Mouse (Mus musculus) bone marrow, adult 2 months (tissue): ENCODE results near the gene Cadm2.

ENCODE experiments used
- CTCF ChIP-seq: fragments of 200-500 bp; IDR thresholded peaks from 2 replicates; pipeline ENCODE4 v1.5.1; 2011; ENCODE audit warnings: low read length, control low read depth; ENCODE audit not compliant: control insufficient read depth, insufficient read depth
- POLR2A ChIP-seq: fragments of 200-500 bp; IDR thresholded peaks from 2 replicates; pipeline ENCODE4 v1.6.1; 2011; ENCODE audit warnings: low read depth, mild to moderate bottlenecking, control low read depth, low read length, borderline replicate concordance; ENCODE audit not compliant: control insufficient read depth

- TF ChIP-seq POLR2A (no peak), CTCF (no peak)
These were observed 417.4 kb downstream of the Cadm2 start for GRCm38 (mm10) chr16:67203329-67203728.
